Mouse (Mus musculus): ENCODE results near the gene Osbpl5. TPM values are rescaled to one million over a fixed set of nuclear protein-coding genes. Genes with fewer than 3 reads are reported as not detected.
"Not testable (repeated sequence)": the region's sequence is repeated elsewhere in the genome, so short reads cannot be mapped to it uniquely, and the experiment has no call there.

The Osbpl5 gene
- polyA plus RNA-seq, 1 experiment from 2014 or later: 27.6 TPM

DNA sequence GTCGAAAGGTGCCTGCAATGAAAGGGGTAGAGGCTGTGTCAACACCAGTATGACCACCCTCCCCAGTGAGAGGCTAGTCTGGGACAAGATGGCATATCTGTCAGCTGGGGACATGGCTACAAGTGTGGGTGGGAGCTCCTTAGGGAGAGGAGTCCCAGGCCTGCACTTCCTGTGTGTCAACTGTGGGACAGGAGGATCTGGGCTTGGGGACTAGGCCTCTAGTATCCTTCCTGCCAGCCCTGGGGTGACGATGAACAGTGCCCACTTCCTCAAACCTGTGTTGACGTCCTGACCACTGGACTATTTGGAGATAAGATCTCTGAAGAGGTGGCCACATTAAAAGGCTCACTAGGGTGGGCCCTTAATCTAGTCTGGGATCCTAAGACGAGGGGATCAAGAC, 66.8 kb downstream of the Osbpl5 start:
- peaks cover 23% of the 10 kb centered on the region for H3K27me3 ChIP-seq
- H3K9me3 ChIP-seq: no peaks in the 10 kb centered on the region
- H3K27ac ChIP-seq: no peak overlapping the region
- peaks cover 8% of the 10 kb centered on the region for H3K4me1 ChIP-seq (replicated peaks)
- no peak overlapping the region for H3K9ac ChIP-seq
- H3K4me3 ChIP-seq: no peak overlapping the region
- H3K4me2 ChIP-seq: no peak overlapping the region
- peaks cover 73% of the 10 kb centered on the region for H3K36me3 ChIP-seq
- ATAC-seq (ENCODE audit: low FRiP score): no peak
- WGBS: 82% methylated on average over 4 of the region's 4 CpGs

DNA sequence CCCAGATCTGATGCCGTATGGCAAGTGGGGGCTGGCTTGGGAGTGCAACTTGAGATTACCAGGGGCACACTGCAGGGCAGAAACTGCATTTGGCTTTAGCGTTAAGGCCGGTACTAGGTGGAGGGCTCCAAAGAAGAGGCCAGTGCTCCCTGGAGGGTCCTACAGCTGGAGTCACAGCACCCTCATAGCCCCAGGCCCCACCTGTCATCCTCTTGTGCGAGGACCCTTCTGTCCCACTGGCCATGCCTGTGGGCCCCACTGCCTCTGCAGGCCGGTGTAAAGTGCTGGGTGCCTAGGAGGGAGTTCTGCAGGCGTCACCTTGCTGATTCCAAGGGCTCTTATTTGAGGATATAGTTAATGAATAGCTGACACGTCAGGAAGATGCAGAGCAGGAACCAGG, 67.3 kb downstream of the Osbpl5 start:
- Histone ChIP-seq H3K4me3 (no peak overlapping the region), H3K27me3 (peaks cover 23% of the 10 kb centered on the region), H3K9ac (no peak overlapping the region), H3K9me3 (no peaks in the 10 kb centered on the region), H3K4me1 (replicated peaks) (peaks cover 8% of the 10 kb centered on the region), H3K4me2 (no peak overlapping the region), H3K27ac (no peak overlapping the region), H3K36me3 (peaks cover 69% of the 10 kb centered on the region)
- 81% methylated on average over 7 of the region's 7 CpGs for WGBS
- no peak for ATAC-seq (ENCODE audit: low FRiP score)

- not testable (repeated sequence) for H3K4me3 ChIP-seq; H3K9ac ChIP-seq; H3K27ac ChIP-seq; H3K9me3 ChIP-seq; H3K4me1 ChIP-seq (replicated peaks); H3K4me2 ChIP-seq
- peaks cover 23% of the 10 kb centered on the region for H3K27me3 ChIP-seq
- peaks cover 41% of the 10 kb centered on the region for H3K36me3 ChIP-seq
- 0 out of 2 replicates have a peak, but pooled peaks have one; percentile 13 for ATAC-seq (ENCODE audit: low FRiP score)
- 90% methylated on average over 3 of the region's 3 CpGs for WGBS
Measured at GRCm38 (mm10) chr7:143686676-143687075, 70.1 kb downstream of the Osbpl5 start.

GRCm38 (mm10) chr7:143686191-143686590, 70.6 kb downstream of the Osbpl5 start:
- peaks cover 27% of the 10 kb centered on the region for H3K27me3 ChIP-seq
- H3K9me3 ChIP-seq; H3K4me1 ChIP-seq (replicated peaks); H3K9ac ChIP-seq; H3K4me2 ChIP-seq; H3K4me3 ChIP-seq; H3K27ac ChIP-seq: not testable (repeated sequence)
- WGBS: 65% methylated on average over 4 of the region's 4 CpGs
- 0 out of 2 replicates have a peak, but pooled peaks have one; percentile 32 for ATAC-seq (ENCODE audit: low FRiP score)
- peaks cover 36% of the 10 kb centered on the region for H3K36me3 ChIP-seq

- peak; percentile 71; the same call in 1 of the 2 replicates for ATAC-seq (ENCODE audit: low FRiP score)
- peak within 1 kb of the TSS; percentile 63 for H3K4me2 ChIP-seq
- peaks cover 8% of the 10 kb centered on the region for H3K4me1 ChIP-seq (replicated peaks)
- peak within 1 kb of the TSS; percentile 35 for H3K4me3 ChIP-seq
- 5% methylated on average over 35 of the region's 35 CpGs for WGBS
- H3K27me3 ChIP-seq: peaks cover 28% of the 10 kb centered on the region
- peak within 1 kb of the TSS; percentile 63 for H3K9ac ChIP-seq
- no peaks in the 10 kb centered on the region for H3K9me3 ChIP-seq
- no peak within 1 kb of the TSS for H3K27ac ChIP-seq
- H3K36me3 ChIP-seq: peaks cover 29% of the 10 kb centered on the region
Measured at GRCm38 (mm10) chr7:143685359-143686067, 71.3 kb downstream of the Osbpl5 start, which contains the start of gene Tnfrsf23. TSS of gene Tnfrsf23 (minus strand) at chr7:143685872.

DNA sequence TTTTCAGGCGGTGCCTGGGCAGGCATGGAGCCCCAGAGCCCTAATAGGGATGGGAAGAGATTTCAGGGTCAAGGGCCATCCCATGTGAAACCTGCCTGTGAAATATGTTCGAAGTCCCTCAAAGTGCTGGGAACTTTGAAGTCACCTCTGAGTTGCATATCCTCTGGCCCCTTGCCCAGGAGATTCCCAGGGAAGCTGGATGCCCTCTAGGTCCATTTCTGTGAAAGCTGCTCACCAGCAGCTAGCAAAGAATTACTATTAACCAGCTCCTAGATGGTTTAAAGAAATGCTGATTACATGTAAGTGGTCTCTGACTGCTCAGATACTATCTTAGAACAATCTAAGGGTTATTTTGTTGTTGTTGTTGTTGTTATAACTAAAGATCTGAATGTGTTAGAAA, 72.2 kb downstream of the Osbpl5 start:
- not testable (repeated sequence) for H3K4me1 ChIP-seq (replicated peaks); H3K4me2 ChIP-seq; H3K4me3 ChIP-seq; ATAC-seq (ENCODE audit: low FRiP score); H3K9me3 ChIP-seq; H3K9ac ChIP-seq; H3K27ac ChIP-seq
- 66% methylated on average over 2 of the region's 2 CpGs for WGBS
- Histone ChIP-seq H3K36me3 (peaks cover 20% of the 10 kb centered on the region), H3K27me3 (peaks cover 28% of the 10 kb centered on the region)

- ATAC-seq (ENCODE audit: low FRiP score): no peak
- no peaks in the 10 kb centered on the region for H3K36me3 ChIP-seq
Measured at GRCm38 (mm10) chr7:143681566-143681965, 75.2 kb downstream of the Osbpl5 start.

DNA sequence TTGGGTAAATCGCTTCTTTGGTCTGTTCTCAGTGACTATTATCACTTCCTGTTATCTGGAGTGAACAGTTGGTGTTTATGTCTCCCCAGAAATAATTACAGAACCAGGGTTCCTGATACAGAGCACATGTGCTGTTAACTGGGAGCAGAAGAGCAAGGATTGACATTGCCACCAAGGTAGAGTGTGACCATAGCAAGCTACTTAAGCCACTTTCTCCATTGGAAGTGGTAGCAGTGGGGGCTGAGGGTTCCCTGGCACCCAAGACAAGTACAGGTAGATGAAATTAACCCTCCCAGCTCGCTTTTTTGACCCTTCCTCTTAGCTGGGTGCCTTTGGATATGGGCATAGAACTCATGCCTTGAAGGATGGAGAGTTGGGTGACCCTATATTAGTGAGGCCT, 75.9 kb downstream of the Osbpl5 start:
- not testable (repeated sequence) for H3K36me3 ChIP-seq; H3K4me3 ChIP-seq; H3K9me3 ChIP-seq; H3K4me2 ChIP-seq; ATAC-seq (ENCODE audit: low FRiP score); H3K27ac ChIP-seq; H3K4me1 ChIP-seq (replicated peaks); H3K9ac ChIP-seq
- 58% methylated on average over 2 of the region's 2 CpGs for WGBS
- peaks cover 14% of the 10 kb centered on the region for H3K27me3 ChIP-seq

More at GRCm38 (mm10) chr7:143681566-143681965, 75.2 kb downstream of the Osbpl5 start:
- H3K27me3 ChIP-seq: peaks cover 14% of the 10 kb centered on the region
- H3K4me1 ChIP-seq (replicated peaks): peaks cover 8% of the 10 kb centered on the region
- no peak overlapping the region for H3K4me2 ChIP-seq
- H3K27ac ChIP-seq: no peak overlapping the region
- no peaks in the 10 kb centered on the region for H3K9me3 ChIP-seq
- H3K4me3 ChIP-seq: no peak overlapping the region
- H3K9ac ChIP-seq: no peak overlapping the region
- 79% methylated on average over 1 of the region's 1 CpGs for WGBS

DNA sequence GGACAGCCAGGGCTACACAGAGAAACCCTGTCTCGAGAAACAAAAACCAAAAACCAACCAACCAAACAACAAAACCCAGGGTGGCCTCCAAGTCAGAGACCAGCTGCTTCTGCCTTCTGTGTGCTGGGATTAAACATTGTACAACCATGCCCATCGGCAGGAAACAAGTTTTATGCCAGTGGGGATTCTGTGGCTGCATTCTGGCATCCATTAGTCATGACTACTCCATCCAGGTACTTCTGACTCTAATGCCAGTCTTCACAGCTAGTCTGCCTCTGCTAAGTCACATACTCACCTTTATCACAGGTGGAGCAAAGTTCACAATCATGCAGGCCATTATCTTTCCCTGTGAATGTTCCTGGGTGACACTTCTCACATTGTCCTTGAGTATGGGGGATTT, 77.1 kb downstream of the Osbpl5 start:
- H3K4me1 ChIP-seq (replicated peaks); H3K9ac ChIP-seq; H3K4me3 ChIP-seq; H3K9me3 ChIP-seq; H3K27me3 ChIP-seq; H3K27ac ChIP-seq; ATAC-seq (ENCODE audit: low FRiP score); H3K4me2 ChIP-seq; H3K36me3 ChIP-seq: not testable (repeated sequence)
- 77% methylated on average over 2 of the region's 2 CpGs for WGBS

DNA sequence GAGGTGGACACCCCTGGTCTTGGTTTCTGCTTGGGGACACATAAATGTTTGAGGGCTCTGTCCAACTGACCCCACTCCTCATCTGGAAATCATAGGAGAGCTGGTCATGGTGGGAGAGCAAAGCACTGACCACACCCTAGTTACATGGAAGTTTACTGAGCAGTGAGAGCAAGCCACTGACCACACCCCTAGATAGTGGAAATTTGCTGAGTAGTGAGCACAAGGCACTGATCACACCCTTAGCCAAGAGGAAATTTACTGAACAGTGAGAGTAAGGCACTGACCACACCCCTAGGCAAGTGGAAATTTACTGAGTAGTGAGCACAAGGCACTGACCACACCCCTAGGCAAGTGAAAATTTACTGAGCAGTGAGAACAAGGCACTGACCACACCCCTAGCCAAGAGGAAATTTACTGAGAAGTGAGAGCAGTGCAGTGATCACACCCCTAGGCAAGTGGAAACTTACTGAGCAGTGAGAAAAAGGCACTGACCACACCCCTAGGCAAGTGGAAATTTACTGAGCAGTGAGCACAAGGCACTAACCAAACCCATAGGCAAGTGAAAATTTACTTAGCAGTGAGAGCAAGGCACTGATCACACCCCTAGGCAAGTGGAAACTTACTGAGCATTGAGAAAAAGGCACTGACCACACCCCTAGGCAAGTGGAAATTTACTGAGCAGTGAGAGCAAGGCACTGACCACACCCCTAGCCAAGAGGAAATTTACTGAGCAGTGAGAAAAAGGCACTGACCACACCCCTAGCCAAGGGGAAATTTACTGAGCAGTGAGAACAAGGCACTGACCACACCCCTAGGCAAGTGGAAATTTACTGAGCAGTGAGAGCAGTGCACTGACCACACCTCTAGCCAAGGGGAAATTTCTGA, 90.1 kb downstream of the Osbpl5 start:
- no peak overlapping the region for H3K9ac ChIP-seq
- ATAC-seq (ENCODE audit: low FRiP score): no peak
- no peak overlapping the region for H3K4me2 ChIP-seq

DNA sequence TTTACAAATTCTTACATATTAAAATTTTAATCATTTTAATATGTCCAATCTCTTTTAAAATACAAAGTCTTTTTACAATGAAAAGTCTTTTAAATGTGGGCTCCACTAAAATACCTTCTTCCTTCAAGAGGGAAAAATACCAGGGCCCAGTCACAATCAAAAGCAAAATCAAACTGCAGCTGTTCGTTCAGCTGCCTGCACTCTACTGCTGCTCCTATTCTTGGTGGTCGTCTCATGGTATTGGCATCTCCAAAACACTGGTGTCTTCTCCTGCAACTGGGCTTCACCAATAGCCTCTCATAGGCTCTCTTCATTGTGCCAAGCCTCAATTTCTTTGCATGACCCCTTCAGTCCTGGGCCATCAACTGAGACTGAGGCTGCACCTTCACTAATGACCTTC, 93.3 kb downstream of the Osbpl5 start:
- Histone ChIP-seq H3K36me3 (no peaks in the 10 kb centered on the region), H3K9me3 (no peaks in the 10 kb centered on the region), H3K4me2 (no peak overlapping the region), H3K27me3 (no peaks in the 10 kb centered on the region), H3K4me1 (replicated peaks) (no peaks in the 10 kb centered on the region), H3K4me3 (no peak overlapping the region), H3K27ac (no peak overlapping the region), H3K9ac (no peak overlapping the region)
- 88% methylated on average over 2 of the region's 2 CpGs for WGBS
- no peak for ATAC-seq (ENCODE audit: low FRiP score)

More for the DNA sequence above, 90.1 kb downstream of the Osbpl5 start:
- H3K4me3 ChIP-seq: no peak overlapping the region
- H3K4me1 ChIP-seq (replicated peaks): no peaks in the 10 kb centered on the region
- no peaks in the 10 kb centered on the region for H3K9me3 ChIP-seq
- H3K27ac ChIP-seq: no peak overlapping the region
- no peaks in the 10 kb centered on the region for H3K27me3 ChIP-seq
- H3K36me3 ChIP-seq: no peaks in the 10 kb centered on the region

GRCm38 (mm10) chr7:143660797-143661196, 96.0 kb downstream of the Osbpl5 start:
- no peak for ATAC-seq (ENCODE audit: low FRiP score)
- Histone ChIP-seq H3K9me3 (no peaks in the 10 kb centered on the region), H3K4me3 (no peak overlapping the region)

More at GRCm38 (mm10) chr7:143660797-143661196, 96.0 kb downstream of the Osbpl5 start:
- H3K36me3 ChIP-seq: no peaks in the 10 kb centered on the region
- H3K9ac ChIP-seq: no peak overlapping the region
- H3K27ac ChIP-seq: no peak overlapping the region
- no peaks in the 10 kb centered on the region for H3K27me3 ChIP-seq
- H3K4me2 ChIP-seq: no peak overlapping the region
- H3K4me1 ChIP-seq (replicated peaks): no peaks in the 10 kb centered on the region

Measured in hindbrain, embryonic 13.5 days (tissue).